Mouse (Mus musculus): ENCODE data around the gene Aldoc. TPM values are rescaled to one million over a fixed set of nuclear protein-coding genes. Genes with fewer than 3 reads are reported as not detected.
A peak's percentile ranks its signal among the peaks of the same experiment; 100 is the strongest.

Gene Aldoc
- total RNA-seq, 1 experiment: 5.0 TPM

DNA sequence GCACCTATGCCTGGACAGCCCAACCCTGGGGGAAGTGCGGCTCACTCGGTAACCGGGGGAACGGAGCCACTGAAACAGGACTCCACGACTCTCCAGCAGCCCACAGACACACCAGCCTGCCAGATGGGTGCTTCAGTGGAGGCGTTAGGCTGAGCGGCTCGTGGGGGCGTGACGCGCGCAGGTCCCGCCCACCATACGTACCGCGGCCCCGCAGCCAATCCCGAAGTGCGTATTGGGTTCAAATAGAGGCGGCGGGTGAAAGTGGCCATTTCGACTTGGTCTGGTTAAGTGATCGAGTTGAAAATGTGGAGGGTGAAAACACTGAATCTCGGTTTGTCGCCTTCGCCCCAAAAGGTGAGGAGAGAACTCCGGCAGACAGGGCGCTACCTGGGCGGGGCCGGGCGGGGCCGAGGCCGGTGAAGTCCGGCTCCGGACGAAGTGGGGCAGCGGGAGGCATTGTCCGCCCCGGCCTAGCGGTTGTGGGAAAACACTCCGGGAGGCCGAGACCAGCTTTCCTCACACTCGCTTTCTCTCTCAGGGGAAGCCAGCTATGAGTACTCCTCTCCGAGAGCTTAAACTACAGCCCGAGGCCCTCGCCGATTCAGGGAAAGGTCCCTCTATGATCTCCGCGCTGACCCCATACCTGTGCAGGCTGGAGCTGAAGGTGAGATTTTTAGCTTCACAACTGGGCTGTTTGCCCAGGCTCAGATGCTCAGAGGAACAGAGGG, 21.2 kb upstream of the Aldoc start, which contains the start of gene Spag5:
Gene Spag5, plus strand, starts transcription at position 173 of the 728 bp plus-strand sequence.
- H3K9ac ChIP-seq (ENCODE audit: insufficient read depth, low read depth, low read length, poor library complexity, severe bottlenecking): peak within 1 kb of the TSS; percentile 83
- peak within 1 kb of the TSS; percentile 76 to 99 for H3K4me3 ChIP-seq (ENCODE audit: insufficient read depth in 1 of 2, low read depth in 1 of 2, low read length in 2 of 2, poor library complexity in 1 of 2, severe bottlenecking in 1 of 2)
- H3K4me1 ChIP-seq (ENCODE audit: control insufficient read depth in 2 of 2, insufficient read depth in 2 of 2, low read length in 2 of 2, poor library complexity in 1 of 2): no peaks in the 10 kb centered on the region
- peaks cover 14% of the 10 kb centered on the region for H3K36me3 ChIP-seq (ENCODE audit: control insufficient read depth, insufficient read depth, low read length, poor library complexity, severe bottlenecking)
- H3K9me3 ChIP-seq (ENCODE audit: control insufficient read depth, insufficient read depth, low read depth, low read length): no peaks in the 10 kb centered on the region
- no peak for TF ChIP-seq ZC3H11A (IDR thresholded peaks at IDR 0.05; ENCODE audit: borderline replicate concordance, low read depth, low read length)
- H3K27ac ChIP-seq (ENCODE audit: insufficient read depth, low read depth, low read length, poor library complexity, severe bottlenecking): no peak within 1 kb of the TSS
- in situ Hi-C loops (cut with MboI; ENCODE audit: low sequenced_read_pairs in 2 of 2, unreplicated experiment in 2 of 2): no loop called here
- peak; percentile 78 for DNase-seq (ENCODE audit: low read depth, low spot score)

DNA sequence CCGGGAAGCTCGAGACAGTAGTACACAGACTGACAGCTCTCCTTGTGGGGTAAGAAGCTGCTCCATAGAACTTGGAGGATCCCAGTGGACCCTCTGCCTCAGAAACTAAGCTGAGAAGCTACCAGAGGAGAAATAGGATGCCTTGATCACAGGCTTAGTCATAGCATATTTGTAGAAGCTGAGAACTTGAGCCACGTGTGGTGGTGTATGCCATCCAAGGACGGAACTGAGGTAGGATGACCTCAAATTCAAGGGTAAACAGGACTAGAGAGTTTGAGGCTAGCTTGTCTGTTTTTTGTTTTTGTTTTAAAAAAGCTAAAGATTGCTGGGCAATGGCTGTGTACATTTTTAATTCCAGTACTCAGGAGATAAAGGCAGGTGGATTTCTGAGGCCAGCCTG, 17.5 kb upstream of the Aldoc start:
- Histone ChIP-seq H3K36me3 (ENCODE audit: control insufficient read depth, insufficient read depth, low read length, poor library complexity, severe bottlenecking) (peaks cover 19% of the 10 kb centered on the region), H3K9me3 (ENCODE audit: control insufficient read depth, insufficient read depth, low read depth, low read length) (no peaks in the 10 kb centered on the region), H3K27ac (ENCODE audit: insufficient read depth, low read depth, low read length, poor library complexity, severe bottlenecking) (no peak overlapping the region), H3K9ac (ENCODE audit: insufficient read depth, low read depth, low read length, poor library complexity, severe bottlenecking) (no peak overlapping the region), H3K4me3 (ENCODE audit: insufficient read depth in 1 of 2, low read depth in 1 of 2, low read length in 2 of 2, poor library complexity in 1 of 2, severe bottlenecking in 1 of 2) (no peak overlapping the region), H3K4me1 (ENCODE audit: control insufficient read depth in 2 of 2, insufficient read depth in 2 of 2, low read length in 2 of 2, poor library complexity in 1 of 2) (no peaks in the 10 kb centered on the region)
- in situ Hi-C loops (cut with MboI; ENCODE audit: low sequenced_read_pairs in 2 of 2, unreplicated experiment in 2 of 2): no loop called here
- no peak for DNase-seq (ENCODE audit: low read depth, low spot score)
- TF ChIP-seq MAFK (IDR thresholded peaks at IDR 0.05; ENCODE audit: insufficient read depth, low read depth, low read length) (no peak), CHD2 (IDR thresholded peaks at IDR 0.05; ENCODE audit: low read depth, low read length) (no peak), ZC3H11A (IDR thresholded peaks at IDR 0.05; ENCODE audit: borderline replicate concordance, low read depth, low read length) (no peak), ZNF384 (IDR thresholded peaks at IDR 0.05; ENCODE audit: low read depth, low read length) (no peak), HCFC1 (IDR thresholded peaks at IDR 0.05; ENCODE audit: borderline replicate concordance, insufficient read depth, low read length) (no peak)

DNA sequence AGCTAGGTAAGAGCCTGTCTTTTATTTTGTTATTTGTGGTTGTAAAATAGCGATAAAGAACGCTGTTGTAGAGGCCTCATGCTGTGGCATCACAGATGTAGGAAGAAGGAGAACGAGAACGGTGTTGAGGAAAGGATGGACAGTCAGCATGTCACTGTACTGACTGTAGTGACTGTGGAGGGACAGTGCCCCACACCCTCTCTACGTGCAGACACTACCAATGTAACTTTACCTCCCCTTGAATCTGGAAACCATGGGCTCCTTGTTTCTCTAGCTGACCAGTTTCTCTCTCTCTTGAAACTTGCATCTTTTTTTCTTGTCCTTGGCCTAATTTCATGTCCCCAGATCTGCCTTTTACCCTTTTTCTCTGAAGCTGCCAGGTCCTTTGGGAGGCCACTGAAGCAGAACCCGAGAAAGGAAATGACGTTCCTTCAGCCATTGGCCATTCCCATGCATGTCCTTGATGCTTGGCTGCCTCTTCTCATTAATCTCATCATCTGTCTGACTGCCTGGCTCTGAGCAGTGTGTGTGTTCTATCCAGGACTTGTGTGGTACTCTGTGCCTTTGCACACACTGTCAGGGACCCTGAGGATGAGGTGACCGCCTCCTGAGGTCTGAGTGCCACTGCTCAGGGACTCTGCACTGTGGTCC, 11.8 kb upstream of the Aldoc start:
- in situ Hi-C loops (cut with MboI; ENCODE audit: low sequenced_read_pairs in 2 of 2, unreplicated experiment in 2 of 2): no loop called here
- Histone ChIP-seq H3K4me3 (ENCODE audit: insufficient read depth in 1 of 2, low read depth in 1 of 2, low read length in 2 of 2, poor library complexity in 1 of 2, severe bottlenecking in 1 of 2) (no peak overlapping the region), H3K9ac (ENCODE audit: insufficient read depth, low read depth, low read length, poor library complexity, severe bottlenecking) (no peak overlapping the region), H3K27ac (ENCODE audit: insufficient read depth, low read depth, low read length, poor library complexity, severe bottlenecking) (no peak overlapping the region; the same call in 1 of the 2 replicates), H3K4me1 (ENCODE audit: control insufficient read depth in 2 of 2, insufficient read depth in 2 of 2, low read length in 2 of 2, poor library complexity in 1 of 2) (peaks cover 0 to 3% of the 10 kb centered on the region in 2 experiments; a peak in 1 of 4 replicates), H3K9me3 (ENCODE audit: control insufficient read depth, insufficient read depth, low read depth, low read length) (no peaks in the 10 kb centered on the region), H3K36me3 (ENCODE audit: control insufficient read depth, insufficient read depth, low read length, poor library complexity, severe bottlenecking) (peaks cover 38% of the 10 kb centered on the region)
- no peak for DNase-seq (ENCODE audit: low read depth, low spot score)
- TF ChIP-seq ZNF384 (IDR thresholded peaks at IDR 0.05; ENCODE audit: low read depth, low read length) (no peak), ZC3H11A (IDR thresholded peaks at IDR 0.05; ENCODE audit: borderline replicate concordance, low read depth, low read length) (no peak), HCFC1 (IDR thresholded peaks at IDR 0.05; ENCODE audit: borderline replicate concordance, insufficient read depth, low read length) (no peak), MAFK (IDR thresholded peaks at IDR 0.05; ENCODE audit: insufficient read depth, low read depth, low read length) (no peak), CHD2 (IDR thresholded peaks at IDR 0.05; ENCODE audit: low read depth, low read length) (no peak)

DNA sequence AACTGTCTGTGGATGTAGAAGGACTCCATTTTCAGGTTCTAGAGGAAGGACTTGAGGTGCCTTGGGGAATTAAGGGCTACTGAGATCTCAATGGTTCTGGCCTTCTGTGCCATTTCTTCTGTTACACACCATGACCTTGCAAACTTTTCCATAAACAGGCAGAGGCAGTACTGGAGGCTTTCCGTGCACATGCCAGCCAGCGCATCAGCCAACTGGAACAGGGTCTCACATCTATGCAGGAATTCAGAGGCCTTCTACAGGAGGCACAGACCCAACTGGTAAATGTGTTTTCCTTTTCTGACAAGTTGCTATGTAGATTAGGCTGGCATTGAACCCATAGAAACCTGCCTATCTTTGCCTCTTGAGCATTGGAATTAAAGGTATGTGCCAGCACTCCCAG, 9.1 kb upstream of the Aldoc start:
- Histone ChIP-seq H3K36me3 (ENCODE audit: control insufficient read depth, insufficient read depth, low read length, poor library complexity, severe bottlenecking) (peaks cover 44% of the 10 kb centered on the region), H3K9ac (ENCODE audit: insufficient read depth, low read depth, low read length, poor library complexity, severe bottlenecking) (no peak overlapping the region), H3K9me3 (ENCODE audit: control insufficient read depth, insufficient read depth, low read depth, low read length) (no peaks in the 10 kb centered on the region), H3K4me1 (ENCODE audit: control insufficient read depth in 2 of 2, insufficient read depth in 2 of 2, low read length in 2 of 2, poor library complexity in 1 of 2) (peaks cover 0 to 7% of the 10 kb centered on the region in 2 experiments; a peak in 1 of 4 replicates), H3K4me3 (ENCODE audit: insufficient read depth in 1 of 2, low read depth in 1 of 2, low read length in 2 of 2, poor library complexity in 1 of 2, severe bottlenecking in 1 of 2) (no peak overlapping the region), H3K27ac (ENCODE audit: insufficient read depth, low read depth, low read length, poor library complexity, severe bottlenecking) (no peak overlapping the region)
- TF ChIP-seq ZNF384 (IDR thresholded peaks at IDR 0.05; ENCODE audit: low read depth, low read length) (no peak), MAFK (IDR thresholded peaks at IDR 0.05; ENCODE audit: insufficient read depth, low read depth, low read length) (no peak), HCFC1 (IDR thresholded peaks at IDR 0.05; ENCODE audit: borderline replicate concordance, insufficient read depth, low read length) (no peak), CHD2 (IDR thresholded peaks at IDR 0.05; ENCODE audit: low read depth, low read length) (no peak), ZC3H11A (IDR thresholded peaks at IDR 0.05; ENCODE audit: borderline replicate concordance, low read depth, low read length) (no peak)
- in situ Hi-C loops (cut with MboI; ENCODE audit: low sequenced_read_pairs in 2 of 2, unreplicated experiment in 2 of 2): no loop called here
- DNase-seq (ENCODE audit: low read depth, low spot score): no peak

All from ES-E14 (cell line).